Mouse (Mus musculus) heart, postnatal 14 days (tissue): ENCODE data around the gene Tti1. TPM values are rescaled to one million over a fixed set of nuclear protein-coding genes. Genes with fewer than 3 reads are reported as not detected.
A peak's percentile ranks its signal among the peaks of the same experiment; 100 is the strongest.
"Not testable (repeated sequence)": the region's sequence is repeated elsewhere in the genome, so short reads cannot be mapped to it uniquely, and the experiment has no call there.

ENCODE experiments used
- DNase-seq, 2 experiments: peaks; one replicate each; pipeline ENCODE4 v3.0.0; 2021 to 2022
- intact Hi-C: fragments of 180-260 bp; cut with DNase I; formaldehyde crosslinking; loops from one replicate; pipeline ENCODE4 v1.15.1; 2025
- long read RNA-seq, 2 experiments: library from polyadenylated mRNA; stranded (forward); transcript quantifications; one replicate each; pipeline ENCODE4 v2.0.0; 2021
- total RNA-seq, 2 experiments: library from RNA; stranded (reverse); gene quantifications; 2 replicates each; pipeline ENCODE4 v1.2.3; 2021

The Tti1 gene
- 10 to 100 TPM; 22.0 to 22.5 TPM for total RNA-seq
- long read RNA-seq, experiment 1, transcript Tti1-201 (8 exons, 3,830 nt): major isoform, 9 of 18 reads
- long read RNA-seq, experiment 1, partial matches to known transcripts: 3 of 18 reads
- long read RNA-seq, experiment 1, other reads (novel, unspliced or antisense): 2 of 18 reads
- long read RNA-seq, experiment 2, transcript Tti1-201 (8 exons, 3,830 nt): major isoform, 18 of 26 reads
- long read RNA-seq, experiment 2, partial matches to known transcripts: 1 of 26 reads
- long read RNA-seq, experiment 2, other reads (novel, unspliced or antisense): 5 of 26 reads

DNA sequence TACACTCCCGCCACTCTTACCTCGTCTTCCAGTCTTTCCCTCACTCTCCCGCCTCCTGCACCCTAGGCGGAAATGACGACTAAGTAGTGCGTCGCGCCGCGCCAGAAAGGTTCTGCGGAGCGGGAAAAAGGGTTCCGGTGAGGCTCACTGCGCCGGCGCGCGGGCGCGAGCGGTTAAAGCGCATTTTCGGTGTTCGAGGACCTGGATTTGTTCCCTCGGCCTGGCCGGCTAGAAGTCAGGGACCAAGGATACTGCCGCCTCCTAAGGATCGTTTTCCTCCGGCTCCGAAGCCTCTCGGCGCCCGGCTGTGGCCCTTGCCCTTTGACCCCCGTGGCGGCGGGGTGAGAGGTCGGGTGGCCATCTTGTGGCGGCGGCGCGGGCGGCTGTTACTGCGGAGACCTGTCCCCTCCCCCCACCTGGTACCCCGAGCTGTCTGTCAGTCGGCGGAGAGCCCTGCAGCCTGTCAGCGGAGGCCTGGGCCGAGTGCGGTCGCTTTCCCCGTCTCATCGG is at the start of gene Tti1, which contains the start of gene Rprd1b:
Gene Tti1 (minus strand): TSS at position 80 of the 510 bp plus-strand sequence.
Gene Rprd1b (plus strand): TSS at position 144 of the 510 bp plus-strand sequence.
- peak; percentile 90 to 97 for DNase-seq
- intact Hi-C loops: no loop called here

DNA sequence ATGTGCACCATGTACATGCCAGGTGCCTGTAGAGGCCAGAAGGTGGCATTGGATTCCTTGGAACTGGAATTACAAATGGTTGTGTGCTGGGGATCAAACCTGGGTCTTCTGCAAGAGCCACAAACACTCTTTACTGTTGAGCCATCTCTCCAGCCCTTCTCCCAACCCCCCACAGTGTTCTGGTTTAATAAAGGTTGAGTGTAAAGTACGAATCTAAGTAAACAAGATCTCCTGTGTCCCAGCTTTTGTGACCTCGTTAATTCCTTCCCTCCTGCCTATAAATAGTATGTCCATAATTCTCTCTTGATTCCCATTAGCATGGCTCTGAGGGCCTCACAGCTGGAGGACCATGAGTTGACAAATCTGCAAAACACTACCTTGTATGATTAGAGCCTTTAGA is 49.7 kb upstream of the Tti1 start:
- intact Hi-C loops: loop anchor here (10.0 kb wide), 1 partner anchor 267 kb away; no protein-coding TSS in a partner anchor
- DNase-seq: no peak

DNA sequence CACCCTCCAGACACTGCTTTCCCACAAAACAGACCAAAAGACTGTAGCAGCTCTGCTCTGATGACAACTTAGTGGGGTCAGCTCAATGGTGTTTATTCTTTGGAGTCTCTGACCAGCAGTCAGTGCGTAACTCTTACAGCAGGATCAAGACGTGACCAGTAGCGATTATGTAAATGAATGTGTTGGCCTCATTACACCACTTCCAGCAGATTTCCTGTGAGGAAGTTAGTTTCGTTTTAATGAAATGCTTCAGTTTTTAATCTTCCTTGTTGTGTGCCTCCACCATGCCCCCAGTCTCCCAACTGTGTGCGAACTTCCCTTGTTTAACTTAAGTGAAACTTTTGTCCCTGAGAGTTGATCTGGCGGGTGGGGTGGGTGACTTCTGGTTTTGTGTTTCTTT is 48.5 kb upstream of the Tti1 start:
- intact Hi-C loops: loop anchor here (10.0 kb wide), 1 partner anchor 268 kb away; no protein-coding TSS in a partner anchor
- no peak for DNase-seq

DNA sequence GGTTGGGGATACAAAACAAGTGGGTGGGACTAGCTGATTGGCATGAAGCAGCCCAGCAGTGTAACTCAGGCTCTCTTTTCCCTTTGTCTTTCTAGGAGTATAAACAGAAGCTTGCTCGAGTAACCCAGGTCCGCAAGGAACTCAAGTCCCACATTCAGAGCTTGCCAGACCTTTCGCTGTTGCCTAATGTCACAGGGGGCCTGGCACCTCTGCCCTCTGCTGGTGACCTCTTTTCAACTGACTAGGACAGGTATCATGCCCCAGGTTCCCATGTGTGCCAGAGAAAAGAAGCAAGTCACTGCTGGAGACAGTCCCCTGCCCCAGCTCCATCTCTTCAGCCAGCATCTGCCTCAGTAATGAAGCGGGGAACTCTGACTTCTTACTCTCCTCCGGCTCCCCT is 46.6 kb upstream of the Tti1 start:
- no peak for DNase-seq
- intact Hi-C loops: loop anchor here (10.0 kb wide), 1 partner anchor 270 kb away; no protein-coding TSS in a partner anchor

DNA sequence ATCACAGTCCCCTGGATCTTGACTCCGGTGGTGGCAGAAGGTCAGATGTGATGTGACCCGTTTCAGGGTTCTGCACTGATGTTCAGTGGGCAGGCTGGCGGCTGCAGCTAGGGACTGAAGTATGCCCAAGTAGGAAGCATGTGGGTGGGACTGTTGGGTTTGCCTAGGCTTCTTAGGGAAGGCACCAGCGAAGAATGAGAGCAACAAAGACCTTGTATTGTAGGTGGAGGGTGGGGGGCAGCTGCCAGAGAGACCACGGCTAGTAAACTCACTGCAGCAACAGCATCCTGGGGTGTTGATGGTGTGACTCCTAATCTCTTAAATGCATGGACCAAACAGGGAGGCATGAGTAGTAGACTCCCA is 43.4 kb upstream of the Tti1 start:
- intact Hi-C loops: loop anchor here (10.0 kb wide), 1 partner anchor 273 kb away; no protein-coding TSS in a partner anchor
- DNase-seq: no peak

DNA sequence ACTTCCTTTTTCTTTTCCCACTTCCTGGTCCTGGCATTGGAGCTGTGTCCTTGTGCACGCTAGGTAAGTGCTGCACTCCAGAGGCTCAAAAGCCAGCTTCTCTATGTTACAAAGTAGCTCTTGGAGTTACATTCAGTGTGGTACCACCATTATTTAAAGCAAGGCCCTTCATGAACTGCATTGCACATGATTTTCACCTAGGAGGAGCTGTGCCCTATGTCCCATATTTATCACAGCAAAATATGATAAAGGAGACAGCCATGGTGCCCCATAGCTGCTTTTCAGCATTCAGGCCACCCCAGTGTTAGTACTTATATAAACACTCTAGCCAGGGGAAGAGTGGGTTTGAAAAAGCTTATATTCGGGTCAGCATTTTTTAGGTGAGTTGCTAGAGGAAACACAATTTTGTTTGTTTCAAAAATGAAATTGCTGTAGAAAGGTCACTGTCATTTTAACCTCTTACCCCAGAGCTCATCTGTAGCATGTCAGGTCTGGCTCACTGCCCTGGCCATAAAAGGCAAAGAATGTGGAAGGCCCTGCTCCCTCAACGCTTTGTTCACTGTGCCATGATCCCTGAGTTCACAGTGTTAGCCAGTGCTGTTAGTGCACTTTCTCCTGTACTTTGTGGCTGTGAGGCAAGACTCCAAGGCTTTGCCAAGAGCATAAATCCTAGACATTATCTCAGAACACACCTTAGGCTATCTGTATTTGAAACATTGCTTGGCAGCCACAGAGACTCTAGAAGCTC is 42.8 kb upstream of the Tti1 start:
- peak in 1 of 2 experiments; percentile 29 for DNase-seq

DNA sequence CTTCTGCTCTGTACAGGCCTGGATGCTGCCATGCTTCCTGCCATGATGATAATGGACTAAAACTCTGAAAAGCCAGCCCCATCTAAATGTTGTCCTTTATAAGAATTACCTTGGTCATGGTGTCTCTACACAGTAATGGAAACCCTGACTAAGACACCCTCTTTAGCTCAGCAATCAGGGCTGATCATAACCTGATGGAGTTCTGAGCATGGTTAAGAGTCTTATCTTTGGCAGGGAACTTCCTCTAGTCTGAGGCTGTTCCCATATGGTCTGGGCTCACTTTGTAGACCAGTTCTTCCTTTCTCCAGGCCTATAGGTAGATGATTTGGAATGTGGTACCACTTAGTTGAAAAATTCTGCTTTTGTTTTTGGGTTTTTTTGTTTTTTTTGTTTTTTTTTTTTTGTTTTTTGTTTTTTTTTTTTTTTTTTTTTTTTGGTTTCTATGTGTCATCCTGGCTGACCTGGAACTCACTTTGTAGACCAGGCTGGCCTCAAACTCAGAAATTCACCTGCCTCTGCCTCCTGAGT is 40.3 kb upstream of the Tti1 start:
- DNase-seq: no peak
- intact Hi-C loops: no loop called here

More for the DNA sequence above, 42.8 kb upstream of the Tti1 start:
- intact Hi-C loops: loop anchor here (10.0 kb wide), 1 partner anchor 274 kb away; no protein-coding TSS in a partner anchor

DNA sequence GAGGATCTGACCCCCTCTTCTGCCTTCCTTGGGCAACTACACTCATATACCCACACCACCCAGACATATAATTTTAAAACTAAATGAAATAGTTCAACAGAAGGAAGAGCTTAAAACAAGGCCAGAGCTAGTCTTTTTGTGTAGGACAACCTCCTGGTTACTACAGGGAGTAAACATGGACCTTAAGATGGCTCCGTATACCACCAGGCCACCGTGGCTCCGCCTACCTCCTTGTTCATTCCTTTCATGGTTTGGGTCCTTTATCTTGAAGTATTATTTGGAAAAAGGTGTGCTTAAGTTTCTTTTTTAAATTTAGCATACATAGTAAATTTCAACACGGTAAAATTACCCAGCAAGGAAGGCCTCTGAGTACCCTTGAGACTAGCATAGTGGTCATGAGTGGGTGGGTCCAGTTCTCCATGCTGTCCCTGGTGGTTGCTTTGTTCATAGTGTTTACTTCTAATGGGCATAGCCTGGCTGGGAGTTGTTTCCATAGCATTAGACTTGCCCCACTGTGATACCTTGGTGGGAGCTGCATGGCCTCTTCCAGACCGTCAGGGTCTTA is 39.1 kb upstream of the Tti1 start:
- intact Hi-C loops: no loop called here

DNA sequence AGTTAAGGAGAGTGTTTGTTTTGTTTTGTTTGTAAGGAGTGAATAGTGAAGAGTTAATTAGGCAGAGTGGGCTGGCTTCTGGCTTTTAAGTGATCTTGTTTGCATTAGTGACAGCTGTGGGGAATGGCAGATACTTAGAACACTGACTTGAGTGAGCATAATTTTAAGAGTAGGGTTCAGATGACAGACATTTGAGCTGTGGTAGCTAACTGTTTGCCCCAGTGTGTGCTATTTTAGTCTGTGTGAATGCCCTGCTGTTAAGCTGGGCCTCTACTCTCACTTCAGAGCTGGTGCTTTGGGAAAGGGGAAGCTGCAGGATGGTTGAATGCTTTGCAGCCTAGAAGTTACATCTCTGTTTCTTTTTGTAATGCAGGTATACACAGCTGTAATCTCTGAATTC is 38.2 kb upstream of the Tti1 start:
- no peak for DNase-seq
- intact Hi-C loops: no loop called here

More for the DNA sequence above, 39.1 kb upstream of the Tti1 start:
- no peak for DNase-seq

DNA sequence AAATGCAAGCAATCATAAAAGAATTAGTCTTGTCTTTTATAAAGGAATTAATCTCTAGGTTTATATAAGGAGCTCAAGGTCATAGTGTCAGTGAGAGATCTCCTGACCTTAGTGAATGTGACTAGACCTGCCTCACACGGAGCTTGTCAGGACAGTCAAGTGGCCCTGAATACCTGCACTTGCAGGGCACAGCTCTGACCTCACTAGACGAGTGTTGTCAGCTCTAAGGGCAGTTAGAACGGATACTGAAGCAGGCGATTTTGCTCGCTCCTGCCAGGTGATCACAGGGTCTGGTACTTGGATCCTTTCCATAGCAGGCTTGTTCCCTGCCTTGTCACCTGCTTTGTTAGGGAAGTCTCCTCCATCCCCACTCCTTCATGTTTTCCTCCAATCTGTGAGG is 36.8 kb upstream of the Tti1 start:
- intact Hi-C loops: no loop called here
- DNase-seq: no peak

DNA sequence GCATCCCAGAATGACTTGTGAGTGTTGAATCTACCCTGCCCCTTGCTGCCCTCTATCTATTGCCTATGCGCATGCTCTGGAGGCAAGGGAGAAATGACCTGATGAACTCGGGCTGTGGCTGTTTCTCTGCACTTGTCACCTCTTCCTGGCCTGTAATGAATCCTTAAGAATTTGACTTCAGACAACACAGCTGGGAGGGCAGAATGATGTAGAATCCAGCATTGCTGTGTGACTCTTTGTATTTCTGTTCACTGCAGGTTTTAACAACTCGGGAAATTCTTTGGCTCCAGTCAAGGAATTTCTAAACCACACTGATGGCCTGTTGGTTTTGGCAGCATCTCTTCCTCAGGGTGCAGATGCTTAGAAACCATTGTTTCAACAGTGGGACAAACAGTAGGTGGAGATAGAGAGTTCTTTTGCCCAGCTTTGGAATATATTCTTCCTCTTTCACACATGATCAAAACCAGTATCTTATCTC is 36.4 kb upstream of the Tti1 start:
- peak in 1 of 2 experiments; percentile 37 for DNase-seq
- intact Hi-C loops: loop anchor here (1.0 to 5.0 kb wide), 2 partner anchors 83 to 140 kb away; partner anchors contain the start of gene Tgm2

DNA sequence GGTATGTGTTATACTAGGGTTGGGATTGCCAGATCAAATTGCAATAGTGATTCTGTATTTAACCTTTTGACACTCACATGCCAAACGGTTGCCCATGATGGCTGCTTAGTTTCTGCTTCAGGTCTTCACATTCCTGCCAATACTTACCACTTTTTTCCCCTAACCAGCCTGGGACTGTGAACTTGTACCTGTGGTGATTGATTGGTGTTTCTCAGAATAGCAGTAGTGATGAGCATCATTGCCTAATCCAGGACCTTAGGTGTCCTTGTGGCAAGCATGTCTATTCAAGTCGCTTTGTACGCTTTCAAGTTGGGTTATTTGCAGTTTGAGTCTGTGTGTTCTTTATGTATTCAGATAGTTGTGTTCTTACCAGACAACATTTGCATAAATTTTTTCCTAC is 34.8 kb upstream of the Tti1 start:
- DNase-seq: no peak
- intact Hi-C loops: loop anchor here (5.0 kb wide), 1 partner anchor 84 kb away; the partner anchor contains the start of gene Tgm2

DNA sequence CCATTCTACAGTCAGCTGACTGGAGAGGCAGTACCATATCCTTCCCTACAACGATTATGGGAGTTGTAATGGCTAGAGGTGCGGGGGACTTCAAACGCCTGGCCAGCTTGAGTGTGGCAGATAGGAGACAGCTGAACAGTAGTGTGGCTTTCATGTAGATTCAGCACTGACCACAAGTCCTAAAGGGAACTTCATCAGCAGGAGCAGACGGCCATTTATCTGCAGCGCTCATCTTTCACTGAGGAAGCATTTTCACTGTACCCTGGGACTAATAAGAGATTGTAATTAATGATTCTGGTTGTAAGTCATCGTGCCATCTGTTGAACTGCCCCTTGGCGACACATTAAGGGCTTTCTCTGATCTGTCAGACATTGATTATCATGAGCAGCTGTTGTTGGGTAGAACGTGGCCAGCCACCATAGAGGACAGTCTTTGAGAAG is 31.5 kb upstream of the Tti1 start:
- no peak for DNase-seq
- intact Hi-C loops: loop anchor here (5.0 kb wide), 1 partner anchor 88 kb away; the partner anchor contains the start of gene Tgm2

DNA sequence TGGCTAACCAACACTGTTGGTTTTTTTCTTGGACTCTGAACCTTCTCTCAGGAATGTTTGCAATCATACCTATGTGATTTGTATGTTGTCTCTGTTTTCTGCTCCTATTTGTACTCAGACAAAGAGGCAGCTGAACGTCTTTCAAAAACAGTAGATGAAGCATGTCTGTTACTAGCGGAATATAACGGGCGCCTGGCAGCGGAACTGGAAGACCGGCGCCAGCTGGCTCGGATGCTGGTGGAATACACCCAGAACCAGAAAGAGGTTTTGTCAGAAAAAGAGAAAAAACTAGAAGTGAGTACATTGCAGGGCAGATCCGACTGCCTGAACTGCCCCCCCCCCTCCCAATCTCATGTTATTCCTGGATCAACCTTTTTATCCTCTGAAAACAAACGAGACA is 30.3 kb upstream of the Tti1 start:
- intact Hi-C loops: no loop called here
- DNase-seq: peak; percentile 70 to 75

DNA sequence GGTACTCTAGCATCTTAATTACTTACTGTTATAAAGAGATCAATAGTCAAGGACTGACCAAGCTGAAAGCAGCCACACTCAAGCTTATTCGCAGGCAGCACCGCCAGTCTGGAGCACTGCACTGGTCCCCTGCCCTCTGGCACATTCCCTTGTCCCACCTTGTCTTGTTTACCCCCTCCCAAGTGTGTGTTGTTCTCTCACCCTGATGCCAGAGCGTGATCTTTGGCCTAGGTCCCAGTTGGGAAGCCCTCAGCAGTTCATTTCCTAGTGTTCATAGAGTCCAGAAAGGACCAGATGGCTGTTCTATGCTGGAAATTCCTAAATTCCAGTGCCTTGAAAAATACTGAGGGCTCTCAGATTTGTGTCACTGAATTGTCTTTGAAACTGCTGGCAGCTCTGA is 28.8 kb upstream of the Tti1 start:
- intact Hi-C loops: no loop called here
- DNase-seq: peak; percentile 15 to 29

DNA sequence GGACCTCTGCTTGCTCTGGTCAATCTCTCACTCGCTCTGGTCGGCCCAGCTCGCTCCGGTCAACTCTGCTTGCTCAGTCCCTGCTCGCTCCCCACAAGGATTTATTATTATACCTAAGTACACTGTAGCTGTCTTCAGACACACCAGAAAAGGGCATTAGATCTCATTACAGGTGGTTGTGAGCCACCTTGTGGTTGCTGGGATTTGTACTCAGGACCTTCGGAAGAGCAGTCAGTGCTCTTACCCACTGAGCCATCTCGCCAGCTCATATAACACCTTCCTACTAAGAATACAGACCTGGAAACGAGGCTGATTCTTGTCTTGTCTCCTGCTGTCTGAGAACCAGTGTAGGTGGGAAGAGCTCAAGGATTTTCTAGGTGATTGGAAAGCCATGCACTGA is 27.1 kb upstream of the Tti1 start:
- intact Hi-C loops, DNase-seq: not testable (repeated sequence)

DNA sequence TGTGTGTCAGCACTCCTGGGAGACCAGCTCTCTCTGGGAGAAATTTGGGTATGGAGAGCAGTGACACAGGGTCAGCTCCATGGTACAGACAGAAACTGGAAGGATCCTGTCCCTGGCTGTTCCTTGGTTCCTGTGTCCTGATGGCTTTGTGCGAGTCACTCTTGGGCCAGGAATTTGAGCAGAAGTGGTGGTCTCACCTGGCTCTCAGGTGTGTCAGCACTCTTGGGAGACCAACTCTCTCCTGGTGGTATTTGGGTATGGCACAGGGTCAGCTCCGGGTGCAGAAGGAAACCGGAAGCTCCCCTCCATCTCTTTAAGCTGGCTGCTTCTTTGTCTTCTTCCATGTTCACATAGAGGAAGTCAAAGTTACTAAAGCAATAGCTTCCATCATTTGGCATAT is 26.4 kb upstream of the Tti1 start:
- intact Hi-C loops: no loop called here

DNA sequence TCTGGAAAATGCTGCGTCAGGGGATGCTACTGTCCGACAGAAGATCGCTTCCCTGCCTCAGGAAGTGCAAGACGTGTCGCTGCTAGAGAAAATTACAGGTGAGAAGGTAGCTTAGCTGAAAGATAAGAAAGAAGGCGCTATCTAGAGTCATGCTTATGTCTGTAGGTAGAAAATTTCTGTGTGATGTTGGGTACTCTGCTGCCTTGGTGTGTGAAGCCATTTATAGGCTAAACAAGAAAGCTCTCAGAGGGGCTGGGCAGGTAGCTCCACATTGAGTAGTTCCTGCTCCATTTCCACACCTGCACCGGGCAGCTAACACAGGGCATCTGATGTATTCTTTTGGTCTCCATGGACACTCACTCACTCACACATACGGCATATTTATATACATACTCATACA is 21.9 kb upstream of the Tti1 start:
- no peak for DNase-seq
- intact Hi-C loops: no loop called here

More for the DNA sequence above, 26.4 kb upstream of the Tti1 start:
- no peak for DNase-seq

DNA sequence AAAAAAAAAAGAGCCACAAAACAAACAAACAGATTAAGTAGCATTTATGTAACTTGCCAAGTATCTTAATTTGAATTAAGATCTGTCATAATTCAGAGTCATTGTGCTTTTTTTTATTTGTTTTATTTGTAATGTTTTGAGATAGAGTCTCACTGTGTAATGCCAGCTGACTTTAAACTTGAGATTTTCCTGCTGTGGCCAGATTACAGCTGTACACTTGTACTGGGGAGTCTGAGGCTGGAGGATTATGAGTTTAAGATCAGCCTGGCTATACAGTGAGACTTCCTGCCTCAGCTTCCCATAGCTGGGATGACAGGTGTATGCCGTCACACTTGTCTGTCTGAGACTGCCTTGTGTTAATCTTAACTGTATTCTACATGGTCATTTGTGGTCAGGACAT is 20.5 kb upstream of the Tti1 start:
- no peak for DNase-seq
- intact Hi-C loops: loop anchor here (1.0 to 5.0 kb wide), 2 partner anchors 99 to 156 kb away; partner anchors contain the start of gene Tgm2

DNA sequence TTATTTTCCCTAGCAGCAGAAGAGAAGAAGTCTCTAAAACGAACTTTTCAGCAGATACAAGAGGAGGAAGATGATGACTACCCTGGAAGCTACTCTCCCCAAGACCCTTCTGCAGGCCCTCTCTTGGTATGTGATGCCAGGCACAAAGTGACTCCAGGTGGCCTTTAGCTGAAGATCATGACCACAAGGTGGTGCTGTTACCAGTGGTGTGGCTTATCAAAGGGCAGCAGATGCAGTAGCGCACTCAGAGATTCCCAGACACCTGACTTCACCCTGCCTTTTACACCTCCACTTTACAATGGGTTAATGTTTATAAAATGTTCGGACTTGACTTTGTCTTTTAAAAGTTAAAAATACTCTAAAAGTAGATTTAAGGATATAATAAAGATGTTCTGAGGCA is 19.7 kb upstream of the Tti1 start:
- DNase-seq: peak; percentile 56 to 72
- intact Hi-C loops: loop anchor here (1.0 to 5.0 kb wide), 2 partner anchors 99 to 156 kb away; partner anchors contain the start of gene Tgm2
